Mouse (Mus musculus) CH12.LX (cell line): ENCODE measurements around the gene Pcna.
A peak's percentile ranks its signal among the peaks of the same experiment; 100 is the strongest.

Experiments used
- CHD2 ChIP-seq: IDR thresholded peaks from 2 replicates; pipeline ENCODE4 v1.6.1; 2011; ENCODE audit warnings: low read length, improper control_type of control experiment
- CTCF ChIP-seq, 2 experiments: IDR thresholded peaks in 1 of 2; conservative IDR thresholded peaks in 1 of 2; 2 replicates each; pipeline ENCODE4 v1.5.1; 2011 to 2012; ENCODE audit warnings: low read depth in 2 of 2, low read length in 2 of 2, improper control_type of control experiment in 1 of 2, inconsistent platforms in 1 of 2, mild to moderate bottlenecking in 1 of 2, moderate library complexity in 1 of 2
- ELF1 ChIP-seq: IDR thresholded peaks from 2 replicates; pipeline ENCODE4 v1.6.1; 2014; ENCODE audit warnings: low read depth, mild to moderate bottlenecking, inconsistent platforms, low read length, improper control_type of control experiment
- EP300 ChIP-seq: IDR thresholded peaks from 2 replicates; pipeline ENCODE4 v1.6.1; 2011; ENCODE audit warnings: low read length, improper control_type of control experiment
- JUND ChIP-seq: conservative IDR thresholded peaks from 2 replicates; pipeline ENCODE4 v1.6.1; 2011; ENCODE audit warnings: low read depth, low read length, improper control_type of control experiment
- KAT2A ChIP-seq: IDR thresholded peaks from 2 replicates; pipeline ENCODE4 v1.6.1; 2012; ENCODE audit warnings: low read length, improper control_type of control experiment, inconsistent platforms; ENCODE audit not compliant: insufficient replicate concordance
- MAFK ChIP-seq: IDR thresholded peaks from 2 replicates; pipeline ENCODE4 v1.6.1; 2011; ENCODE audit warnings: low read length, improper control_type of control experiment; ENCODE audit not compliant: insufficient replicate concordance
- MAZ ChIP-seq: IDR thresholded peaks from 2 replicates; pipeline ENCODE4 v1.6.1; 2012; ENCODE audit warnings: low read depth, mild to moderate bottlenecking, inconsistent platforms, low read length, improper control_type of control experiment, moderate library complexity
- NELFE ChIP-seq: IDR thresholded peaks from 2 replicates; pipeline ENCODE4 v1.6.1; 2011; ENCODE audit warnings: low read depth, low read length, improper control_type of control experiment
- NRF1 ChIP-seq: IDR thresholded peaks from 2 replicates; pipeline ENCODE4 v1.6.1; 2014; ENCODE audit warnings: low read depth, mild to moderate bottlenecking, inconsistent platforms, low read length, improper control_type of control experiment, moderate library complexity
- POLR2A ChIP-seq: IDR thresholded peaks from 2 replicates; pipeline ENCODE4 v1.6.1; 2011; ENCODE audit warnings: low read depth, mild to moderate bottlenecking, improper control_type of control experiment, low read length
- USF1 ChIP-seq: IDR thresholded peaks from 2 replicates; pipeline ENCODE4 v1.6.1; 2014; ENCODE audit warnings: low read depth, mild to moderate bottlenecking, inconsistent platforms, low read length, improper control_type of control experiment
- ZKSCAN1 ChIP-seq: IDR thresholded peaks from 2 replicates; pipeline ENCODE4 v1.6.1; 2012; ENCODE audit warnings: low read depth, inconsistent platforms, low read length, improper control_type of control experiment, borderline replicate concordance

- TF ChIP-seq CTCF (conservative IDR thresholded peaks at IDR 0.05 in 1 of 2, IDR thresholded peaks at IDR 0.05 in 1 of 2; ENCODE audit: low read depth in 2 of 2, low read length in 2 of 2) (peak in 1 of 2 experiments; percentile 46; a peak in 2 of 4 replicates), ELF1 (no peak), MAZ (no peak), JUND (no peak), NRF1 (no peak), EP300 (no peak), KAT2A (no peak), ZKSCAN1 (no peak), NELFE (no peak), POLR2A (no peak), MAFK (no peak), USF1 (no peak), CHD2 (no peak)
These were observed 29.5 kb upstream of the Pcna start for GRCm38 (mm10) chr2:132282453-132283174.
